8 mouse cellular contexts compared by ENCODE assay signal in the genomic region with DNA sequence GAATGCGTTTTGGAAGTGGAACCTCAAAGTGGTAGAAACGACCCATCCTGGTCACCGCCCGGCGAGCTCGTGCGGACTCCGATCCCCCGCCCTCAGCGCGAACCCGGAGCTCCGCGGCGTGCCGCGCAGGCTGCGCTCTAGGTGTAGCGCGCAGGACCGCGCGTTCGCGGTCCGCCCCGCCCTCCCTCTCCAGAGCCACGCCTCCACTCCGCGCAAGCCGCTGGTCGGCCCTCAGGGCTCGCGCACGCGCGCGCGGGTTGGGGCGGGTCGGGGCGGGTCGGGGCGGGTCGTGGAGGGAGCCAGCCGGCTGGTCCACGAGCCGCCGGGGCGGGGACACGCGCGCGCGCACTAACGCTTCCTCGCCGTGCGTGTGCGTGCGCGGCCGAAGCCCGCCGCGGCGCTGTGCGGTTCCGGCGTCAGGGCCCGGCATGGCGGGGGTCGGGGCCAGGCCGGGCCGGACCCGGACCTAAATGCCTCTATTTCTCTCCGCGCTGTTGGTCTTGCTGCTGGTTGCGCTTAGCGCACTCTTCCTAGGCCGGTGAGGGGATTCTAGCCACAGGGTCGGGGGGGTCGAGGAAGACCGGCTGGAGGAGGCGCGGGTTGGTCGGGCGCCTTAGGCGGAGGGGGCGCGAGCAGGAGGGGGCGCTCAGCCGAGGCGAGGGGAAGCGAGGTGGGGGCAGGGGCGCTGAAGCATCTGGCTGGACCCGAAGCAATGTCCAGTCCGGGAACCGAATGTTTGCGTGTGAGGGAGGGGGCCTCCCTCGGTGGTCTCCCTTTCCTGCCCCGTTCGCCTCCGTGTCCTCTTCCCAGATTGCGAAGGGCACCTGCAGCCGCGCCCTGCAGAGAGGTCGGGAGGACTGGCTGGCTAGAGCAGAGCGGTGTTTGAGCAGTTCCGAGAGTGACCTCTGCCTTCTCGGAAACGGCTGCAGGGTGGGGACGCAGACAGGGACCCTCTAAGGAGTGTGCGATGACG. TPM values are rescaled to one million over a fixed set of nuclear protein-coding genes. Genes with fewer than 3 reads are reported as not detected.
A peak's percentile ranks its signal among the peaks of the same experiment; 100 is the strongest.
DNase-seq lines count a peak whose midpoint lies in the region; ATAC-seq lines count a peak whose summit lies in the region.

A gene (plus strand): TSS at position 373 of the 973 bp plus-strand sequence.

- WGBS in hindbrain, embryonic 15.5 days = under 1% methylated on average over 112 of the region's 115 CpGs

- H3K9me3 ChIP-seq in hindbrain, embryonic 15.5 days = no peaks in the 10 kb centered on the region

- no peaks in the 10 kb centered on the region for H3K27me3 ChIP-seq in hindbrain, embryonic 15.5 days

- H3K4me1 ChIP-seq in hindbrain, embryonic 15.5 days (replicated peaks) = peaks cover 18% of the 10 kb centered on the region

- H3K9ac ChIP-seq in hindbrain, embryonic 15.5 days = peak within 1 kb of the TSS; percentile 76

- H3K36me3 ChIP-seq in hindbrain, embryonic 15.5 days = peaks cover 31% of the 10 kb centered on the region

- H3K27ac ChIP-seq in hindbrain, embryonic 15.5 days (replicated peaks) = peak within 1 kb of the TSS; percentile 84

- peak; percentile 98 for ATAC-seq in hindbrain, embryonic 15.5 days (ENCODE audit: low FRiP score, low read depth)

- H3K4me3 ChIP-seq in hindbrain, embryonic 15.5 days = peak within 1 kb of the TSS; percentile 73

- DNase-seq in R1 (ENCODE audit: low read depth, low spot score) = peak; percentile 92
- DNase-seq in cerebellum, postnatal 25 days = peak; percentile 93 to 98
- DNase-seq in frontal cortex, postnatal 36 days (ENCODE audit: low spot score in 2 of 2) = peak; percentile 84 to 88
- peak; percentile 79 for DNase-seq in left cerebral cortex, adult 11 months (ENCODE audit: low spot score)
- peak; percentile 96 to 97 for DNase-seq in lung, postnatal 4 days
- DNase-seq in retina, postnatal 7 days (ENCODE audit: low read depth, low spot score) = peak; percentile 93
- DNase-seq in urinary bladder, adult 2 months (ENCODE audit: low spot score) = peak; percentile 78

- H3K4me2 ChIP-seq in hindbrain, embryonic 15.5 days = peak within 1 kb of the TSS; percentile 73

RNA-seq across cellular contexts. Expression of the gene that starts here (rescaled TPM):
- polyA plus RNA-seq in hindbrain, embryonic 15.5 days (2015; fragmentation: Nextera tagmentation; extraction: Ambion mirVana) = 50.9 and 65.0 TPM in 2 replicates
- 94.2 and 96.9 TPM in 2 replicates for polyA plus RNA-seq in urinary bladder, adult 2 months (2012; rRNA removed)

Comparison
In these comparisons a context has a peak if more than half of its experiments do, and no peak if none do; other contexts are left out.
1. Peak in every context shown above with its lines: DNase-seq, ATAC-seq, H3K4me3 ChIP-seq and H3K27ac ChIP-seq.